18 mouse cellular contexts compared by ENCODE assay signal in genomic region chr13:103484092-103484491, GRCm38 (mm10).
"Had no signal": no experiment of that assay in that cellular context is flagged by ENCODE, and none has a peak within 500 bp of the region (broad histone marks: within the 10 kb centered on the region; RNA-seq: fewer than 3 reads in every experiment).

No protein-coding gene starts in this region.

- H3K4me3 ChIP-seq: heart, embryonic 10.5 days; heart, embryonic 12.5 days; hindbrain, embryonic 13.5 days; hindbrain, embryonic 15.5 days; kidney, embryonic 15.5 days; limb, embryonic 13.5 days; limb, embryonic 15.5 days; liver, embryonic 12.5 days had no signal

- H3K27ac ChIP-seq: heart, embryonic 10.5 days; hindbrain, embryonic 13.5 days; hindbrain, embryonic 15.5 days; hindbrain, postnatal 0 days; limb, embryonic 13.5 days; limb, embryonic 15.5 days; liver, embryonic 12.5 days; liver, embryonic 14.5 days had no signal

- H3K36me3 ChIP-seq: heart, embryonic 10.5 days; heart, embryonic 12.5 days; hindbrain, embryonic 13.5 days; hindbrain, embryonic 15.5 days; kidney, embryonic 15.5 days; limb, embryonic 13.5 days; limb, embryonic 15.5 days; liver, embryonic 12.5 days had no signal

- ATAC-seq: hindbrain, postnatal 0 days; intestine, embryonic 16.5 days; liver, embryonic 12.5 days had no signal

- DNase-seq: gastrocnemius, postnatal 14 days; gastrocnemius, postnatal 36 days; heart, postnatal 10 days; heart, postnatal 36 days; layer of hippocampus, adult 9-11 months; layer of hippocampus, postnatal 36 days; left cerebral cortex, postnatal 4 days had no signal

- H3K9ac ChIP-seq: heart, embryonic 12.5 days; hindbrain, embryonic 13.5 days; hindbrain, embryonic 15.5 days; kidney, embryonic 15.5 days; limb, embryonic 13.5 days; limb, embryonic 15.5 days; liver, embryonic 12.5 days; liver, embryonic 14.5 days had no signal

- H3K27me3 ChIP-seq: heart, embryonic 12.5 days; hindbrain, embryonic 13.5 days; hindbrain, embryonic 15.5 days; kidney, embryonic 15.5 days; limb, embryonic 15.5 days; liver, embryonic 12.5 days had no signal

- H3K9me3 ChIP-seq: heart, embryonic 10.5 days; heart, embryonic 12.5 days; hindbrain, embryonic 13.5 days; hindbrain, embryonic 15.5 days; kidney, embryonic 15.5 days; limb, embryonic 13.5 days; limb, embryonic 15.5 days; liver, embryonic 12.5 days had no signal

- H3K4me1 ChIP-seq: heart, embryonic 10.5 days; heart, embryonic 12.5 days; hindbrain, embryonic 13.5 days; hindbrain, embryonic 15.5 days; kidney, embryonic 15.5 days; limb, embryonic 13.5 days; limb, embryonic 15.5 days; liver, embryonic 12.5 days had no signal

- H3K4me2 ChIP-seq: heart, embryonic 12.5 days; hindbrain, embryonic 13.5 days; hindbrain, embryonic 15.5 days; kidney, embryonic 15.5 days; limb, embryonic 13.5 days; limb, embryonic 15.5 days; liver, embryonic 12.5 days had no signal
